Mouse (Mus musculus): ENCODE results near the gene Fuom. TPM values are rescaled to one million over a fixed set of nuclear protein-coding genes. Genes with fewer than 3 reads are reported as not detected.
"Not testable (repeated sequence)": the region's sequence is repeated elsewhere in the genome, so short reads cannot be mapped to it uniquely, and the experiment has no call there.

The Fuom gene
- polyA plus RNA-seq, 1 experiment, result 21.5 TPM

- Histone ChIP-seq H3K79me2 (ENCODE audit: control insufficient read depth, insufficient read depth) (no peaks in the 10 kb centered on the region), H3K79me3 (ENCODE audit: low read depth) (no peaks in the 10 kb centered on the region), H3ac (ENCODE audit: control insufficient read depth, insufficient read length, low read depth) (no peak overlapping the region), H3K4me3 (ENCODE audit: insufficient read depth, poor library complexity, severe bottlenecking) (no peak overlapping the region), H3K36me3 (ENCODE audit: control insufficient read depth, insufficient read depth) (no peaks in the 10 kb centered on the region), H3K27me3 (ENCODE audit: control insufficient read depth, insufficient read depth, insufficient read length) (no peaks in the 10 kb centered on the region)
- TF ChIP-seq CEBPB (IDR thresholded peaks at IDR 0.05; ENCODE audit: low read depth) (no peak), MYOD1 (IDR thresholded peaks at IDR 0.05; ENCODE audit: control insufficient read depth, insufficient read length, low read depth) (no peak), USF1 (IDR thresholded peaks at IDR 0.05; ENCODE audit: low read depth) (no peak), FOSL1 (IDR thresholded peaks at IDR 0.05; ENCODE audit: insufficient read depth, low read length, poor library complexity, severe bottlenecking) (no peak), MAX (IDR thresholded peaks at IDR 0.05) (no peak)
These were observed 33.0 kb upstream of the Fuom start for GRCm38 (mm10) chr7:140135106-140135770.

- not testable (repeated sequence) for H3K79me3 ChIP-seq (ENCODE audit: low read depth); H3K4me3 ChIP-seq (ENCODE audit: insufficient read depth, poor library complexity, severe bottlenecking); H3K36me3 ChIP-seq (ENCODE audit: control insufficient read depth, insufficient read depth); H3ac ChIP-seq (ENCODE audit: control insufficient read depth, insufficient read length, low read depth); H3K79me2 ChIP-seq (ENCODE audit: control insufficient read depth, insufficient read depth); H3K27me3 ChIP-seq (ENCODE audit: control insufficient read depth, insufficient read depth, insufficient read length)
These were observed 31.8 kb upstream of the Fuom start for GRCm38 (mm10) chr7:140134033-140134432.

GRCm38 (mm10) chr7:140132184-140132583 is 29.9 kb upstream of the Fuom start:
- not testable (repeated sequence) for H3K4me3 ChIP-seq (ENCODE audit: insufficient read depth, poor library complexity, severe bottlenecking); H3K79me2 ChIP-seq (ENCODE audit: control insufficient read depth, insufficient read depth); H3ac ChIP-seq (ENCODE audit: control insufficient read depth, insufficient read length, low read depth); H3K36me3 ChIP-seq (ENCODE audit: control insufficient read depth, insufficient read depth); H3K27me3 ChIP-seq (ENCODE audit: control insufficient read depth, insufficient read depth, insufficient read length); H3K79me3 ChIP-seq (ENCODE audit: low read depth)

GRCm38 (mm10) chr7:140127911-140128310 is 25.7 kb upstream of the Fuom start:
- Histone ChIP-seq H3ac (ENCODE audit: control insufficient read depth, insufficient read length, low read depth) (no peak overlapping the region), H3K79me2 (ENCODE audit: control insufficient read depth, insufficient read depth) (no peaks in the 10 kb centered on the region), H3K79me3 (ENCODE audit: low read depth) (no peaks in the 10 kb centered on the region), H3K36me3 (ENCODE audit: control insufficient read depth, insufficient read depth) (no peaks in the 10 kb centered on the region), H3K27me3 (ENCODE audit: control insufficient read depth, insufficient read depth, insufficient read length) (no peaks in the 10 kb centered on the region), H3K4me3 (ENCODE audit: insufficient read depth, poor library complexity, severe bottlenecking) (no peak overlapping the region)
- no peak for TF ChIP-seq FOSL1 (IDR thresholded peaks at IDR 0.05; ENCODE audit: insufficient read depth, low read length, poor library complexity, severe bottlenecking)
- no peak for TF ChIP-seq CEBPB (IDR thresholded peaks at IDR 0.05; ENCODE audit: low read depth)
- TF ChIP-seq MAX (IDR thresholded peaks at IDR 0.05), result no peak
- no peak for TF ChIP-seq USF1 (IDR thresholded peaks at IDR 0.05; ENCODE audit: low read depth)
- no peak for TF ChIP-seq MYOG (IDR thresholded peaks at IDR 0.05; ENCODE audit: control insufficient read depth, extremely low read depth, insufficient read length)
- no peak for TF ChIP-seq CTCF (IDR thresholded peaks at IDR 0.05; ENCODE audit: control insufficient read depth, insufficient read depth, insufficient read length)
- TF ChIP-seq MYOD1 (IDR thresholded peaks at IDR 0.05; ENCODE audit: control insufficient read depth, insufficient read length, low read depth), result no peak

GRCm38 (mm10) chr7:140126934-140127333 is 24.7 kb upstream of the Fuom start:
- Histone ChIP-seq H3ac (ENCODE audit: control insufficient read depth, insufficient read length, low read depth) (no peak overlapping the region), H3K4me3 (ENCODE audit: insufficient read depth, poor library complexity, severe bottlenecking) (no peak overlapping the region), H3K79me2 (ENCODE audit: control insufficient read depth, insufficient read depth) (no peaks in the 10 kb centered on the region), H3K79me3 (ENCODE audit: low read depth) (no peaks in the 10 kb centered on the region), H3K36me3 (ENCODE audit: control insufficient read depth, insufficient read depth) (no peaks in the 10 kb centered on the region), H3K27me3 (ENCODE audit: control insufficient read depth, insufficient read depth, insufficient read length) (no peaks in the 10 kb centered on the region)
- TF ChIP-seq CTCF (IDR thresholded peaks at IDR 0.05; ENCODE audit: control insufficient read depth, insufficient read depth, insufficient read length), result no peak

- no peak for TF ChIP-seq MAX (IDR thresholded peaks at IDR 0.05)
- no peak for TF ChIP-seq USF1 (IDR thresholded peaks at IDR 0.05; ENCODE audit: low read depth)
- TF ChIP-seq MYOD1 (IDR thresholded peaks at IDR 0.05; ENCODE audit: control insufficient read depth, insufficient read length, low read depth), result no peak
- no peak for TF ChIP-seq MYOG (IDR thresholded peaks at IDR 0.05; ENCODE audit: control insufficient read depth, extremely low read depth, insufficient read length)
- no peak for TF ChIP-seq CEBPB (IDR thresholded peaks at IDR 0.05; ENCODE audit: low read depth)
- TF ChIP-seq FOSL1 (IDR thresholded peaks at IDR 0.05; ENCODE audit: insufficient read depth, low read length, poor library complexity, severe bottlenecking), result no peak
- peak overlapping the region; percentile 67 for H3ac ChIP-seq (ENCODE audit: control insufficient read depth, insufficient read length, low read depth)
- H3K79me3 ChIP-seq (ENCODE audit: low read depth), result no peaks in the 10 kb centered on the region
- H3K4me3 ChIP-seq (ENCODE audit: insufficient read depth, poor library complexity, severe bottlenecking), result peak overlapping the region; percentile 30
- no peaks in the 10 kb centered on the region for H3K79me2 ChIP-seq (ENCODE audit: control insufficient read depth, insufficient read depth)
- no peaks in the 10 kb centered on the region for H3K27me3 ChIP-seq (ENCODE audit: control insufficient read depth, insufficient read depth, insufficient read length)
- no peaks in the 10 kb centered on the region for H3K36me3 ChIP-seq (ENCODE audit: control insufficient read depth, insufficient read depth)
These were observed 23.7 kb upstream of the Fuom start for GRCm38 (mm10) chr7:140126022-140126350.
